Mouse (Mus musculus) MEL-GATA-1-ER (cell line): Measurements from ENCODE around the gene Rptor.
A peak's percentile ranks its signal among the peaks of the same experiment; 100 is the strongest.

Source experiments
- DNase-seq: peaks from one replicate; pipeline ENCODE4 v3.0.0-alpha.2; 2012; ENCODE audit warnings: low read depth; ENCODE audit errors: extremely low read depth

Rptor gene

GRCm38 (mm10) chr11:119650456-119650855 lies 47.8 kb downstream of the Rptor start:
- DNase-seq, result no peak

GRCm38 (mm10) chr11:119653336-119653735 lies 50.6 kb downstream of the Rptor start:
- no peak for DNase-seq

GRCm38 (mm10) chr11:119657534-119657933 lies 54.8 kb downstream of the Rptor start:
- peak; percentile 60 for DNase-seq

GRCm38 (mm10) chr11:119659296-119659695 lies 56.6 kb downstream of the Rptor start:
- DNase-seq, result no peak

- DNase-seq, result peak; percentile 58
Observed at GRCm38 (mm10) chr11:119661479-119661878, 58.8 kb downstream of the Rptor start.

- DNase-seq, result no peak
Observed at GRCm38 (mm10) chr11:119663876-119664275, 61.2 kb downstream of the Rptor start.

- DNase-seq, result no peak
Observed at GRCm38 (mm10) chr11:119664678-119665307, 62.1 kb downstream of the Rptor start.

GRCm38 (mm10) chr11:119665308-119665702 lies 62.6 kb downstream of the Rptor start:
- DNase-seq, result no peak

GRCm38 (mm10) chr11:119666567-119667108 lies 63.9 kb downstream of the Rptor start:
- no peak for DNase-seq

GRCm38 (mm10) chr11:119670690-119671666 lies 68.3 kb downstream of the Rptor start:
- peak; percentile 89 for DNase-seq

- DNase-seq, result no peak
Observed at GRCm38 (mm10) chr11:119672041-119672440, 69.3 kb downstream of the Rptor start.

GRCm38 (mm10) chr11:119672775-119673174 lies 70.1 kb downstream of the Rptor start:
- no peak for DNase-seq

- no peak for DNase-seq
Observed at GRCm38 (mm10) chr11:119674835-119675234, 72.1 kb downstream of the Rptor start.

- DNase-seq, result no peak
Observed at GRCm38 (mm10) chr11:119675546-119675945, 72.8 kb downstream of the Rptor start.

GRCm38 (mm10) chr11:119676751-119677411 lies 74.2 kb downstream of the Rptor start:
- no peak for DNase-seq

- no peak for DNase-seq
Observed at GRCm38 (mm10) chr11:119678427-119678826, 75.7 kb downstream of the Rptor start.

GRCm38 (mm10) chr11:119680735-119681134 lies 78.0 kb downstream of the Rptor start:
- no peak for DNase-seq

GRCm38 (mm10) chr11:119682285-119682684 lies 79.6 kb downstream of the Rptor start:
- no peak for DNase-seq

GRCm38 (mm10) chr11:119683796-119684195 lies 81.1 kb downstream of the Rptor start:
- DNase-seq, result no peak

GRCm38 (mm10) chr11:119685477-119685876 lies 82.8 kb downstream of the Rptor start:
- DNase-seq, result no peak

GRCm38 (mm10) chr11:119685910-119686659 lies 83.4 kb downstream of the Rptor start:
- DNase-seq, result no peak
